Mouse (Mus musculus): ENCODE measurements around the gene Kcne1. TPM values are rescaled to one million over a fixed set of nuclear protein-coding genes. Genes with fewer than 3 reads are reported as not detected.

Kcne1 gene
- total RNA-seq (2015; ENCODE audit: low replicate concordance) (not detected in 2 replicates), total RNA-seq (2017; ENCODE audit: low replicate concordance) (not detected in 2 replicates)

DNA sequence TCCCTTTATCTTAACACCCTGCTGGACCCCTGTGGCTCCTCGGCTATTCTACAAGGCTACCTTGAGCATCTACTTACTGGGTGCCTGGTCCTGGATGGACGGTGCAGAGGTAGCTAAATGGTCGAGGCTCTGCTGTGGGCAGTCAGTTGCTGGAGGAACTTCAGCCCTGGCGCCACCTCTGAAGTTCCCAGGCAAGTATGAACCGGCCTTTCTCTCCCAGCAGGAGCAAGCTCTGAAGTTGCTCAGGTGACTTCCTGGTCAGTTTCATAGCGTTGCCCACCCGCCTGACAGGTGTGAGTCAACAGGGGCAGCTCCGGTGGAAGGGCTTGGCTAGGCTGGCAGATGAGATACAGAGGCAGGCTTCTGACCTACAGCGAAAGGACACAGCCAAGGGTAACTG is at the start of gene Kcne1:
Kcne1 (minus strand) TSS at position 240 of the 400 bp plus-strand sequence.
- ATAC-seq (replicated peaks; ENCODE audit: low FRiP score, poor library complexity, severe bottlenecking): no peak

DNA sequence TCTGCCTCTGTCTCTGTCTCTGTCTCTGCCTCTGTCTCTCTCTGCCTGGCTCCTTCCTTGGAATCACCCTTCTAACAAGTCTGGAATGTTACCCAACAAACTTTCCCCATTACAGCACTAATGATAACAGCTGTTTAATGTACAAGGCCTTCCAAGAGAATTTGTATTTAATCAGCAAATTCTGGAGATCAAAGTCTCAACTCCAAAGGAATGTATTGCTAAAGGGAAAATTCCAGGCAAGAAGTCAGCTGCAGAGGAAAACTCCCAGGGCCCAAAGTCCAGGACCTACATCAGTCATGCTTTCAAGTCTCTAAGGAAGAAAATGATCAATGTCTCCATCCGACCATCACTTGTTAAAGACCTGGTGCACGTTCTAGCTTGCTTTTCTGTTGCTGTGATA is 48.6 kb upstream of the Kcne1 start:
- ATAC-seq (replicated peaks; ENCODE audit: low FRiP score, poor library complexity, severe bottlenecking): no peak

DNA sequence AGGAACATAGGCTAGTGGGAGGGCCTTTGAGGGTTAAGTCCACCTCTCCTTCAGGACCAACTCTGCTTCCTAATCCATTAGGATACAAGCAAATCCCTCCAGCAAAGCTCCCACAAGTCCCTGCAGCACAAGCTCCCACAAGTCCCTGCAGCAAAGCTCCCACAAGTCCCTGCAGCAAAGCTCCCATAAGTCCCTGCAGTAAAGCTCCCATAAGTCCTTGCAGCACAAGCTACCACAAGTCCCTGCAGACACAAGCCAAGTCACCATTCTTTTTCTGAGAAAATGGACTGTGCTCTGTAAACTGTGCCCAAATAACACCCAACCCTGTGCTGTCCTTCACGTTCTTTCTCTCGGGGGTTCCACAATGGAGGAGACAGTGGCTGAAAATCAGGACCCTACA is 44.9 kb upstream of the Kcne1 start:
- ATAC-seq (replicated peaks; ENCODE audit: low FRiP score, poor library complexity, severe bottlenecking): no peak

- no peak for ATAC-seq (replicated peaks; ENCODE audit: low FRiP score, poor library complexity, severe bottlenecking)
These were observed 43.8 kb upstream of the Kcne1 start for GRCm38 (mm10) chr16:92403069-92403468.

GRCm38 (mm10) chr16:92402216-92402615 is 42.9 kb upstream of the Kcne1 start:
- ATAC-seq (replicated peaks; ENCODE audit: low FRiP score, poor library complexity, severe bottlenecking): no peak

DNA sequence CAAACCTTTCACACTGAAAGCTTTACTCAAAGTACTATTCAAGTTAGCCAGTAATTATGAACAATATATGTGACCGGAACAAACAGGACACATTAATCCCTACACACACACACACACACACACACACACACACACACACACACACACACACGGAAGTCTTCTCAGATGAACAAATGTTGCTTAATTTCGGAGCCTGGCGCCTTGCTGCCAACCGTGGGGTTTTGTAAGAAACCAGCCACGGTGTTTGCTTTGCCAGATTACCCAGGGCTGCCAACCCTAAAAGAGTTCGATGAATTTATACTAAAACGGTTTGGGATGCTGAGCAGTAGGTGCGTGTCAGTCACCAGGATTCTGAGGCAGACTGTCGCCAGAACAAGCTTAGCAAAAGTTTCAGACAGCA is 41.9 kb upstream of the Kcne1 start:
- ATAC-seq (replicated peaks; ENCODE audit: low FRiP score, poor library complexity, severe bottlenecking): no peak

DNA sequence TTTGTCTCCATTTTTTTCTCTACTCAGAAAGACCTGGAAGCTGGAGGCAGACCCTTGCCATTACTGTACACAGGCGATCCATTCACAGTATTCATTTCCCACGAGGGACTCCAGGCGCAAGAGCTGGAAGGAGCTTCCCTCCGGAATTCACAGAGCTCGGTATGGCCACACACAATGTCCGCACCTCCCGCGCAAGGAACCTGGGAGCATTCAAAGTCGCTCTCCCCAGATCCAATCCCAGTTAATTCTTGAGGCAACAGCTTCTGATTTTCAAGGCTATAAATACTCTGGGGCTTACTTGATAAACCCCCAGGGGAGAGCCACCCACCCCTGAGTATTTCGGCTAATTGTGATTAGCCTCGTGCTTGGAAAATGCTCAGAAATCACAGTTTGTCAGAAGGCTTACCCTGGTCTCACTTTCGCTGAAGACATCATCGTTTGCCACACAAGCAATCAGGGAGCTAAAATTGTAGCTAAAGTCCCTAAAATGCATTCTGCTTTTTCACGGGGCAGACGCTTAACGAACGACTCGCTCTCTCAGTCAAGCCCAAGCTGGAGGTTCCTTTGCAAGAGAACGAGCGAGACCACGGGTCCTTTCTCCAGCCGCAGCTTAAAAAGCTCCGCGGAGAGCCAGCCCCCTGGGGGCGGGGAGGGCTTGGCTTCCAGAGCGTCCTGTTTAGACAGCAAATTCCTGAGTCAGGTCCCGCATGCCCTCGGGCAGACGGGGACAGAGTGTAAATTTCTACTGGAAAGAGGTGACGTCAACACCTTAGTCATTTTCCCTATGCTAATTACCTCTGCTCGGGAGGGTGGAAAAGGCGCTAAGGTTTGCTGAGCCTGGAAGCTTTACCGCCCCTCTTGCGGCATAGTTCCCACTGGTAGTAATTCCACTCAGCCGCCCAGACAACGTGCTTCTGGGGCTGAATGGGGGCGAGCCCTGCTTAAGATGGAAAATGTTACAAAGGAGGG is 40.5 kb upstream of the Kcne1 start:
- no peak for ATAC-seq (replicated peaks; ENCODE audit: low FRiP score, poor library complexity, severe bottlenecking)

DNA sequence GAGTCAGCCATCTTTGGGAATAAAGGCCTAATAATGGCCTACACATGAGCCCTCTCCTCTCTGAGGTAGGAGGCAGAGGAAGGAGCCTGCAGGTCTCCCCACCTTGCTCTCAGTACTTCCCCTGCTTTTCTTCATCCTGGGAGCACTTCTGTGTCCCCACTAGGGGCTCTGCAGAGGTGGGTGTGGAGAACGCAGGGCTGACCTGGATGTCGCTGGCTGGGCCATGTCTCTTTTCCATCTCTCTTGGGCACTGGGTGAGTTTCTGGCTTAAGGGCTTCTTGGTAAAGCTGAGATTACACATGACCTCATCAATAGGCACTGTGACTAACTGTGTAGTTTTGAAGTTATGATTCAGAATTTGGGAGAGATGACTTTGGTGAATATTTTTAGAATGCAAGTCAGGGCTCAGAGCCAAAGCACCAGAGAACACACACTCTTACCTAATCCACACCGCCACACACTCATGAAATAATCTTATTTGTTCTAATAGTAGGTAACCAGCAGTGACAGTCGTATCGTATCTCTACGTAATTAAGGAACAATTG is 39.4 kb upstream of the Kcne1 start:
- ATAC-seq (replicated peaks; ENCODE audit: low FRiP score, poor library complexity, severe bottlenecking): no peak

GRCm38 (mm10) chr16:92397745-92398573 is 38.7 kb upstream of the Kcne1 start:
- ATAC-seq (replicated peaks; ENCODE audit: low FRiP score, poor library complexity, severe bottlenecking): no peak

DNA sequence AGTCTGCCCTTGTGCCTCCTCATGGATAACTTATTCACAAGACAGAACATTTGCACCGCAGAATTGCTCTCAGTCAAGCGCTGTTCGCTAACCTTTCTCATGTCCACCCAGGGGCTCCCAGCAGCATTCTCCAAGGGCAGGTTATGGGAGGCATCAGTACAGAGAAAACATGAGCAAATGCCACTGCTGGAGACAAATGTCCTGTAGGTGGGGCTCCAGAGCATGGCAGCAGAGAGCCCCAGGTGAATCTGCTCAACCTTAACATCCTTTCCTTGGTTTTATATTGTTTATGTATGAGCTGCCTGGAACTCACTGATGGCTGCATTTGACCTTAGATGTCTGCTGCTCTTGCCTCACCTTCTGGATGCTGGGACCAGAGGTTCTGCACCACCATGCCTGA is 34.5 kb upstream of the Kcne1 start:
- no peak for ATAC-seq (replicated peaks; ENCODE audit: low FRiP score, poor library complexity, severe bottlenecking)

- ATAC-seq (replicated peaks; ENCODE audit: low FRiP score, poor library complexity, severe bottlenecking): no peak
These were observed 28.4 kb upstream of the Kcne1 start for GRCm38 (mm10) chr16:92387692-92388091.

DNA sequence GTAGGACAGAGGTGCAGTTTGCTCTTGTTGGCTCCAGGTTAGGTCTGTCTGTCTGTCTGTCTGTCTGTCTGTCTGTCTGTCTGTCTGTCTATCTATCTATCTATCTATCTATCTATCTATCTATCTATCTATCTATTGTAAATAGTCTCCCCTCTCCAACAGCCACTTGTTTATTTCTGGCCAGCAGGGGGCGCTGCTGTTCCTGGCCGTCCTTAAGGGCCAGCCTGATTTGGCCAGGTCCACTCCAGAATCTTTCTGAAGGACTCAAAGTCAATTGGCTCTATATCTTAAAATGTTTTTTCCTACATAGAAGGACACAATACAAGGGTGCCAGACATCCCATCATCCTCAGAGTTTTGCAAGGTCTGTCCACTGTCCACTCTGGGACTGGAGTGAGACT is 25.8 kb upstream of the Kcne1 start:
- ATAC-seq (replicated peaks; ENCODE audit: low FRiP score, poor library complexity, severe bottlenecking): no peak

DNA sequence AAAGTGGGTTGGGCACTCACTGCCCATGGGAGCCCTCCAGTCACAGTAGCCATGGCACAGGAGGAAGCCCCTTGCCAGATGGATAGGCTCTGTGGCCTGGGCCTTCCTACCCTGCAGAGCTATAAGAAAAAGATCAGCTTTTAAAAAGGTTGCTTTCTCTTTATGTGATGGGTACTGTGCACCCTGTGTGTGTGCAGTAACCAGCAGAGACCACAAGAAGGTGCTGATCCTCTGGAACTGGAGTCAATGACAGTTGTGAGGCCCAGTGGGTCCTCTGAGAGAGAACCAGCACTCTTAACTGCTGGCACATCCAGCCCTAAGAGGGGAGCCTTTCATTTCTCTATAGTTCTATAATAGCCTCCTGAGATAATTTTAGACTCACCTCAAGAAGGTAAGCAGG is 24.1 kb upstream of the Kcne1 start:
- ATAC-seq (replicated peaks; ENCODE audit: low FRiP score, poor library complexity, severe bottlenecking): no peak

DNA sequence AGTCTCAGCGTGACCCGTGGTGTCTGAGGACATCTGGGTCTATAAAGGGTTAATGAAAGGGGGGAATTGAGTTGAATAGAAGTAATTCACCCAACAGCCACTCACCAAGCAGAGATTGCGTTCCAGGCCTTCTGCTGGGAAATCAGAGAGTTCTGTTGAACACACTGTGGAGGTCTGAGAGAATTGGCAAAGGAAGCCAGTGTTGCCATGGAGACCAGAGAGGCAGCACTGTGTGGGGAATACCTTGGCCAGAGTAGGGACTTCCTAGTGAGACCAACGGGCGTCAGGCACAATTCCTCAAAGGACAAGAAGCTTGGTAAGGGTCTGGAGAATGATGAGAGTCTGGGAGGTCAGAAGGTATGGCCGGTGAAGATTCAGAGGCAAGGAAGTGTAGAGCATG is 23.2 kb upstream of the Kcne1 start:
- no peak for ATAC-seq (replicated peaks; ENCODE audit: low FRiP score, poor library complexity, severe bottlenecking)

- ATAC-seq (replicated peaks; ENCODE audit: low FRiP score, poor library complexity, severe bottlenecking): no peak
These were observed 21.8 kb upstream of the Kcne1 start for GRCm38 (mm10) chr16:92381092-92381491.

DNA sequence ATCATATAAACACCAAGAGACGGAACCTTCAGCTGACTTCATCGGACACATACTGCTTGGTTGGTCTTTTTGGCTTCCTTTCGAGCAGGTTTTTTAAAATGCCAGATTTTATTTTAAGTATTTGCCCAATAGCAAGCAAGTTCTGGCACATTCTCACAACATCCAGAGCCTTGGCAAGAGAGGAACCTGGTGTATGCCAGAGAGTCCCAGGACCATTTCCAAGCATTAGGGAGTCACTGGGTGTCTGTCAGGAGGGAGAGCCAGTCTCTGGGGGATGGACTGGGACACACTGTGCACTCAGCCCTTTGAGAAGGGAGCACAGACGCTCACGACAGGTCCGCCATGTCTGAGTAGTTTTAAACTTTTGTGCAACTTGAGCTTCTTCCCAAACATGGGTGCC is 17.7 kb upstream of the Kcne1 start:
- no peak for ATAC-seq (replicated peaks; ENCODE audit: low FRiP score, poor library complexity, severe bottlenecking)

DNA sequence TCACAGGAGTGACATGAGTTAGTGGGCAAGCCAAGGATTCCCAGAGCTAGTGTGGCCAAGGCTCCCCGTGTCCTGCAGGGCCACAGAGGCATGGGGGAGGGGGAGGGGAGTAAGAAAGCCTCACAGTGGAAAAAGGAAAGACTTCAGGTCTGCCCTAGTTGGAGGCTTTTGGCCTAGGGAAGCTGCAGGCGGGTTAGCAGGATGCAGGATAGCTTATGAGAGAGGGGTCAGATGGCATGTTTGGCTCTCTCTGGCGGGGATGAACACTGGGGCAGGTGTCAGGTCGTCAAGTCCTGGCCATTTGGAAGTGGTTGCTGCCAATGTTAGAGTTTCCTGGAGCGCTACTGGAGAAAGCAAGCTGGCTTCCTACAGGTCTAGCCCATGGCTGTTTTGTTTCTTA is 12.4 kb upstream of the Kcne1 start:
- no peak for ATAC-seq (replicated peaks; ENCODE audit: low FRiP score, poor library complexity, severe bottlenecking)

- no peak for ATAC-seq (replicated peaks; ENCODE audit: low FRiP score, poor library complexity, severe bottlenecking)
These were observed 10.0 kb upstream of the Kcne1 start for GRCm38 (mm10) chr16:92369260-92369659.

DNA sequence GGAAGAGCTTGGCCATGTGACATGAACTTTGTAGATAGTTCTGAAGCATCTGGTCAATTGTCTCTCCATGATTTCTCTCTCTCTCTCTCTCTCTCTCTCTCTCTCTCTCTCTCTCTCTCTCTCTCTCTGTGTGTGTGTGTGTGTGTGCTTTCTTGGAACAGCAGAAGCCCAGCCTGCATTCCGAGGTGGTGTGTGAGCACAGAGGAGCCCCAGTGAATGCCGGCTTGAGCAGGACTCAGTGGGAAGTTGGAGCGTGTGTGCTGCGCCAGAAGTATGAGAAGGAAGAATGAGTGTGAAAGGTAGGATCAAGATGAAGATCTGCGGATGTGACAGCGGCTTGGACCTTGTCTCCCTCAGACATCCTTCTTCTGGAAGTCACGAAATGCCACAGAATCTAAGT is 6.2 kb upstream of the Kcne1 start:
- no peak for ATAC-seq (replicated peaks; ENCODE audit: low FRiP score, poor library complexity, severe bottlenecking)

GRCm38 (mm10) chr16:92360711-92361110 is 1.4 kb upstream of the Kcne1 start:
- no peak for ATAC-seq (replicated peaks; ENCODE audit: low FRiP score, poor library complexity, severe bottlenecking)

Data from erythroid progenitor cell, adult 5-6 weeks (primary cell).